Mouse (Mus musculus): ENCODE data around the gene Metrn. TPM values are rescaled to one million over a fixed set of nuclear protein-coding genes. Genes with fewer than 3 reads are reported as not detected.

The Metrn gene
- polyA plus RNA-seq, 1 experiment from 2014 or later, result 43.3 TPM

DNA sequence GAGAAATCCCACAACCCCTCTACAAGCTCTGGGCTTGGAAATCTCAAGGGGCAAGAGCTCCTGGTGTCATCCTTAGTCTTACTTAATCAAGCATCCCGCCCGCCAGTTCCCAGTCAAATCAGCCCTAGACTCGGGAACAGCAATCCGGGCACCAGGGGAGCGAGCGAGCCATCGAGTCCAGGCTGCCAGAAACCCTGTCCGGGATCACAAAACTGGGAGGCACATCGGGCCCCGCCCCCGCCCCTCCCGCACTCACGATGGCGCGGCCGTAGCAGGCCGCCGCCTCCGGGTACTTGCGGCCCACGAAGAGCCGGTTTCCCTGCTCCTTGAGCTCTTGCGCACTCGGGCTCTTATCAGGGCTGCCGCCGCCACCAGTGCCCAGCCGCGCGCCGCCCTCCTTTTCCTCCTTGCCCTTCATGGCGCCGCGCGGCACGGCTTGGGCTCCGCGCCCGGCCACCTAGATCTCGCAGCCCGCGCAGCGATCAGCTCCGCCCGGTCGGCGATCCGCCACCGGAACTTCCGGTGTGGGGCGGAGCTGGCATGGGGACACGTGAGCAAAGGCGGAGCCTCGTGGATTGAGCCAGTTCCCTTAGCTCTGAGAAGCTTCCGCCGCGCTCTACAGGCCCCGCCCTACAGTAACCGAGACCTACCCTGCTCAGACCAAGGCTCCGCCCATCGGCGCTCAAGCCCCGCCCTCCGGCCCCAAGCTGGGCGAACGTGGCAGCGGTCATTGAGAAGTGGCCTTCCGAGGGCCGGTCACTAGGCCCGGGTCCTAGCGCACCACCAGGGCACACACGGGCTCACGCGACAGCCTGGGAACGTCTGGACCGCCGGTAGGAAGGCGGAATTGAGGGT lies 35.7 kb upstream of the Metrn start:
- Histone ChIP-seq H3K9me3 (ENCODE audit: control insufficient read depth, low read length) (no peaks in the 10 kb centered on the region), H3K4me2 (ENCODE audit: low read depth, low read length) (peak overlapping the region; percentile 91), H3K4me3 (ENCODE audit: low read length) (peak overlapping the region; percentile 85), H3K27me3 (ENCODE audit: control insufficient read depth, insufficient read depth, low read depth, low read length) (no peaks in the 10 kb centered on the region), H3K27ac (ENCODE audit: low read length) (peak overlapping the region; percentile 93), H3K36me3 (ENCODE audit: control insufficient read depth, insufficient read depth, low read length) (peaks cover 14% of the 10 kb centered on the region), H3K9ac (ENCODE audit: low read length) (peak overlapping the region; percentile 90), H3K4me1 (replicated peaks; ENCODE audit: control insufficient read depth, insufficient read depth, low read length) (peaks cover 64% of the 10 kb centered on the region)
- ATAC-seq (ENCODE audit: low read depth), result peak; percentile 93
- WGBS, result under 1% methylated on average over 75 of the region's 77 CpGs

DNA sequence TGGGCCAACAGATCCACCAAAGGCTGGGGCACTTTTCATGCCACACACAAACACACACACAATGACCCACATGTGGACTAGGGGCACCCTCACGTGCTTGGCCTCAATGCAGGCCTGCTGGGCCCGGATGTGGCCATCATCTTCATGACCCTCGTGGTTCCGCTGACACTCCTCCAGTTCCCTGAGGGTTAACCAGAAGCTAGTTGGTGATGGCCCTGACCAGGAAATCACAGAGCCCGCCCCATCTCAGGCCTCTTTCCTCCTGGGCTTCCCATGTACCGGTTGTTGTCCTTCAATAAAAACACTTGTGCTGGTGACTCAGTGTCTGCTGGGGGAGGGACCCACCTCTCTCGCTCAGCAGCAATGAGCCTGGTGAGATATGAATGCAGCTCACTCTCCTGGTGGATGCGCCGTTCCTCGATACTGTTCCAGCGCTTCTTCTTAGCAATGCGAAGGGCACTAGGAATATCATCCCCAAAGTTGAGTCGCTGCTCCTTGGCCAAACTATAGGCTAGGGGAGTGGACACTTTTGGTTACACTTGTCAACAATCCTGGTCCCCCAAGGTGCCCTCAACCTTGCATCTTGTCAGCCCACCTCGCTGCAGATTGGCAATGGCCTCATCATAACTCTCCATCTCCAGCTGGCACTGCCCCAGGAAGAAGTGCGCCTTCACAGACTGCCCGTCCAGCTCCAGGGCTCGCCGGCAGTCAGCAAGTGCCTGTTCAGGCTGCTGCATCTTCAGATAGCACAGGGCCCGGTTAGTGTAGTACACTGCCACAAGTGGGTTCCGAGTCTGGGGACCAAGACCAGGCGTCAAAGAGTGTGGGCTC lies 34.7 kb upstream of the Metrn start:
- Histone ChIP-seq H3K36me3 (ENCODE audit: control insufficient read depth, insufficient read depth, low read length) (peaks cover 14% of the 10 kb centered on the region), H3K4me2 (ENCODE audit: low read depth, low read length) (peak overlapping the region; percentile 91), H3K27ac (ENCODE audit: low read length) (peak overlapping the region; percentile 89), H3K9ac (ENCODE audit: low read length) (peak overlapping the region; percentile 90), H3K9me3 (ENCODE audit: control insufficient read depth, low read length) (no peaks in the 10 kb centered on the region), H3K4me3 (ENCODE audit: low read length) (peak overlapping the region; percentile 85), H3K27me3 (ENCODE audit: control insufficient read depth, insufficient read depth, low read depth, low read length) (no peaks in the 10 kb centered on the region), H3K4me1 (replicated peaks; ENCODE audit: control insufficient read depth, insufficient read depth, low read length) (peaks cover 57% of the 10 kb centered on the region)
- ATAC-seq (ENCODE audit: low read depth), result no peak
- 46% methylated on average over 21 of the region's 21 CpGs for WGBS

DNA sequence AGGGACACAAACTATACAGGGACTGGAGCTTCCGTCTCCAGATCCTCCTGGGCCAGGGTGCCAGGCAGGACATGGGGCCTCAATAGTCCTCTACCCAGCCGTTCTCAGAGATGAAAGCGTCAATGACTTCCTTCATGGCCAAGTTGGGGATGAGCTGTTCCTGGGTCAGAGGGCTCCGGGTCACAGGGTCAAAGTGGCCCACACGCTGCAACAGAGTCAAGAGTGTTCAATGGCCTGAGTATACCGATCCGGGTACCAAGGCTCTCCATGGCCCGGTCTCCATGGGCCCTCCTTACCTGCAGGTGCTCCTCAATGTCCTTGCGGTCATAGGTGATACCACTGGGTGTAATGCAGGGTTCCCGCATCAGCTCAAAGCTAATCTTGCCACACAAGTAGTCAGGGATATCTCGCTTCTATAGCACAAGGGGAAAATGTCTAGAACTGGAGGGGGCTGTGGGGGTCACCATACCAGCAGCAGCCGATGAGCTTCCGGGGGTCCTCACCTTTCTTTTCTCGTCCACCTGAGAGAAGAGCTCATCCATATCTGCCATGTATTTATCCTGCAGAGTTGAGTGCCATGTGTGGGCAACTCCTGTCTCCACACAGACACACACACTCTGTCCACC lies 34.0 kb upstream of the Metrn start:
- peaks cover 14% of the 10 kb centered on the region for H3K36me3 ChIP-seq (ENCODE audit: control insufficient read depth, insufficient read depth, low read length)
- peak overlapping the region; percentile 91 for H3K4me2 ChIP-seq (ENCODE audit: low read depth, low read length)

DNA sequence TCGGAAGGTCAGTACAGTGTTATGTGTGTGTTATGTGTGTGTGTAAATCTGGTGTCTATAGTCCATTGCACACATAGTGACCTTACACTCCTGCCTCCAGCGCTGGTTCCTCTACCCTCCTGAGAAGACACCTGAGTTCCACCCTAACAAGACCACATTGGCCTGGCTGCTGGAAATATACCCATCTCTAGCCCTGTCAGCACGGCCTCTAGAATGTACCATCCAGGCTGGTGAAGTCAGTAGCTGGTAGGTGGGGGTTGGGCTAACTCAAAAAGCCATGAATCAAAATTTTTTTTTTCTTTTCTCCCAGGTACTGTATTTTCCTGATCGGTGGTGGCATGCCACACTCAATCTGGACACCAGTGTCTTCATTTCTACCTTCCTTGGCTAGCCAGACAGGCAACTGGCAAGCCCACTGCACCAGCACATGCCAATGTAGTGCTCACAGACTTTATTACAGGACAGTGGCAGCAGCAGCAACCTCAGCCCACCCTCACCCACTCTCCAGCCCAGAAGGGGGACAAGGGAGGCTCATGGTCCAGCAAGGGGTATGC lies 33.3 kb upstream of the Metrn start:
- Histone ChIP-seq H3K36me3 (ENCODE audit: control insufficient read depth, insufficient read depth, low read length) (peaks cover 14% of the 10 kb centered on the region), H3K9ac (ENCODE audit: low read length) (no peak overlapping the region), H3K27ac (ENCODE audit: low read length) (no peak overlapping the region), H3K9me3 (ENCODE audit: control insufficient read depth, low read length) (no peaks in the 10 kb centered on the region), H3K4me2 (ENCODE audit: low read depth, low read length) (no peak overlapping the region), H3K4me3 (ENCODE audit: low read length) (no peak overlapping the region), H3K27me3 (ENCODE audit: control insufficient read depth, insufficient read depth, low read depth, low read length) (no peaks in the 10 kb centered on the region), H3K4me1 (replicated peaks; ENCODE audit: control insufficient read depth, insufficient read depth, low read length) (peaks cover 45% of the 10 kb centered on the region)
- no peak for ATAC-seq (ENCODE audit: low read depth)
- 82% methylated on average over 4 of the region's 4 CpGs for WGBS

More for the DNA sequence above, 34.0 kb upstream of the Metrn start:
- H3K9me3 ChIP-seq (ENCODE audit: control insufficient read depth, low read length), result no peaks in the 10 kb centered on the region
- H3K27me3 ChIP-seq (ENCODE audit: control insufficient read depth, insufficient read depth, low read depth, low read length), result no peaks in the 10 kb centered on the region
- no peak for ATAC-seq (ENCODE audit: low read depth)
- H3K27ac ChIP-seq (ENCODE audit: low read length), result no peak overlapping the region
- peak overlapping the region; percentile 85; the same call in 1 of the 2 replicates for H3K4me3 ChIP-seq (ENCODE audit: low read length)
- no peak overlapping the region for H3K9ac ChIP-seq (ENCODE audit: low read length)
- 81% methylated on average over 14 of the region's 14 CpGs for WGBS
- peaks cover 51% of the 10 kb centered on the region for H3K4me1 ChIP-seq (replicated peaks; ENCODE audit: control insufficient read depth, insufficient read depth, low read length)

DNA sequence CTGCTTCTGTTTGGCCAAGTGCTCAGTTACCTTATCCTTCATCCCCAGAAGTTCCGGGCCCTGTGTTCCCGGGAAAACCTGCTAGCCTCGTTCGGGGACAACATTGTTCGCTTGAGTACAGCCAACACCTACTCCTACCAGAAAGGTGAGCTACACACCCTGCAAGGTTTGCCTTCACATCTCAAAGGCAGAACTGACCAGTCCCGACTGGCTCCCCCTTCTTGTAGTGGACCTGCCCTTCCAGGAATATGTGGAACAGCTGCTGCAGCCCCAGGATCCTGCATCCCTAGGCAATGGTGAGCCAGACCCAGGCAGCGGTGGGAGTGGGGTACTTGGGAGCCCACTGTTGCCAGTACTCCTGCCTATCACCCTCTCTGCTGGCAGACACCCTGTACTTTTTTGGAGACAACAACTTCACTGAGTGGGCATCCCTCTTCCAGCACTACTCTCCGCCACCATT lies 32.7 kb upstream of the Metrn start:
- Histone ChIP-seq H3K36me3 (ENCODE audit: control insufficient read depth, insufficient read depth, low read length) (peaks cover 14% of the 10 kb centered on the region), H3K27me3 (ENCODE audit: control insufficient read depth, insufficient read depth, low read depth, low read length) (no peaks in the 10 kb centered on the region), H3K4me1 (replicated peaks; ENCODE audit: control insufficient read depth, insufficient read depth, low read length) (peaks cover 44% of the 10 kb centered on the region), H3K4me3 (ENCODE audit: low read length) (peak overlapping the region; percentile 72), H3K27ac (ENCODE audit: low read length) (peak overlapping the region; percentile 92), H3K9ac (ENCODE audit: low read length) (peak overlapping the region; percentile 85), H3K4me2 (ENCODE audit: low read depth, low read length) (peak overlapping the region; percentile 84), H3K9me3 (ENCODE audit: control insufficient read depth, low read length) (no peaks in the 10 kb centered on the region)
- WGBS, result 32% methylated on average over 8 of the region's 8 CpGs
- ATAC-seq (ENCODE audit: low read depth), result no peak

DNA sequence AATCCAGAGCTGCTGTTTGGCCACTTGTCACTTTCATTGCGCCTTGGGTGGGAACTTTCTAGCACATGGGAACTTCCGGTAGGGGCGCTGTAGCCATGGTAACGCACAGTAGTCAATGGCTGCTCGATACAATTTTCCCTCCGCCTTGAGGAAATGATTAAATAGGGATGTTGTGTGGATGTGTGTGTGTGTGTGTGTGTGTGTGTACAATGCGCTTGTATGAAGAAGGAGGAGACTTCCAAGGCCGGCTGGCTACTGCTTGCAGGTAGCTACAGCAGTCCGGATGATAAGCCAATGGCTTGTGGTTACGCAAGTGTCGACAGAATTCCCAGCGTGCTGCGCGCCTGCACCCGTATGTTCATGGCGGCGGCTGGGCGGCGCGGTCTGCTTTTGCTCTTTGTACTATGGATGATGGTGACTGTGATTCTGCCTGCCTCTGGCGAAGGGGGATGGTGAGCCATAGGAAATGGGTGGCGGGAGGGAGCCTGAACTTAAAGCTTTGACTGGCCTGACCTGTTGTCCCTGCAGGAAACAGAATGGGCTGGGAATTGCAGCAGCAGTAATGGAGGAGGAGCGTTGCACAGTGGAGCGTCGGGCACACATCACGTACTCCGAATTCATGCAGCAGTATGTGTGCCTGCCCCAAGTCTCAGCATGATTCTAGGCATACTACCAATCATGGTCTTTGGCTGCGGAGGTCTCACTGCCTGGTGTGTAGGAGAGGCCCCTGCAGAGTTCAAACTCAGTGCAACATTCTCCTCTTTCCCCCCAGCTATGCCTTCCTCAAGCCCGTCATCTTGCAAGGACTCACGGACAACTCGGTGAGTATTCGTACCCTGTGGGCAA lies 32.0 kb upstream of the Metrn start, which contains the start of gene Jmjd8:
Jmjd8 (plus strand) TSS at position 156 of the 846 bp plus-strand sequence.
- H3K4me3 ChIP-seq (ENCODE audit: low read length), result peak within 1 kb of the TSS; percentile 72
- H3K27me3 ChIP-seq (ENCODE audit: control insufficient read depth, insufficient read depth, low read depth, low read length), result no peaks in the 10 kb centered on the region
- H3K9ac ChIP-seq (ENCODE audit: low read length), result peak within 1 kb of the TSS; percentile 85
- H3K4me2 ChIP-seq (ENCODE audit: low read depth, low read length), result peak within 1 kb of the TSS; percentile 84
- peak; percentile 23 for ATAC-seq (ENCODE audit: low read depth)
- peaks cover 14% of the 10 kb centered on the region for H3K36me3 ChIP-seq (ENCODE audit: control insufficient read depth, insufficient read depth, low read length)
- peak within 1 kb of the TSS; percentile 92 for H3K27ac ChIP-seq (ENCODE audit: low read length)
- H3K4me1 ChIP-seq (replicated peaks; ENCODE audit: control insufficient read depth, insufficient read depth, low read length), result peaks cover 44% of the 10 kb centered on the region
- H3K9me3 ChIP-seq (ENCODE audit: control insufficient read depth, low read length), result no peaks in the 10 kb centered on the region
- 0% methylated on average over 32 of the region's 32 CpGs for WGBS

DNA sequence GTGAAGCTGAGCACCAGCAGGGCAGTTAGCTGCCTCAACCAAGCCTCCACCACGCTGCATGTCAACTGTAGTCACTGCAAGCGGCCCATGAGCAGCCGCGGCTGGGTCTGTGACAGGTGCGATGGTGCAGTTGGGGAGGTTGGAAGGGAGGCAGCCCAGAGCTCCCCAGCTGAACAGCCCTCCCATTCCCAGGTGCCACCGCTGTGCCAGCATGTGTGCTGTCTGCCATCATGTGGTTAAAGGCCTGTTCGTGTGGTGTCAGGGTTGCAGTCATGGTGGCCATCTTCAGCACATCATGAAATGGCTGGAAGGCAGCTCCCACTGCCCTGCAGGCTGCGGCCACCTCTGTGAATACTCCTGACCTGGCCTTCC lies 31.3 kb upstream of the Metrn start:
- 82% methylated on average over 8 of the region's 8 CpGs for WGBS
- Histone ChIP-seq H3K4me3 (ENCODE audit: low read length) (peak overlapping the region; percentile 72), H3K4me2 (ENCODE audit: low read depth, low read length) (peak overlapping the region; percentile 84), H3K4me1 (replicated peaks; ENCODE audit: control insufficient read depth, insufficient read depth, low read length) (peaks cover 46% of the 10 kb centered on the region), H3K9me3 (ENCODE audit: control insufficient read depth, low read length) (no peaks in the 10 kb centered on the region), H3K27me3 (ENCODE audit: control insufficient read depth, insufficient read depth, low read depth, low read length) (no peaks in the 10 kb centered on the region), H3K9ac (ENCODE audit: low read length) (peak overlapping the region; percentile 85), H3K36me3 (ENCODE audit: control insufficient read depth, insufficient read depth, low read length) (peaks cover 14% of the 10 kb centered on the region), H3K27ac (ENCODE audit: low read length) (peak overlapping the region; percentile 92; the same call in 1 of the 2 replicates)
- no peak for ATAC-seq (ENCODE audit: low read depth)

DNA sequence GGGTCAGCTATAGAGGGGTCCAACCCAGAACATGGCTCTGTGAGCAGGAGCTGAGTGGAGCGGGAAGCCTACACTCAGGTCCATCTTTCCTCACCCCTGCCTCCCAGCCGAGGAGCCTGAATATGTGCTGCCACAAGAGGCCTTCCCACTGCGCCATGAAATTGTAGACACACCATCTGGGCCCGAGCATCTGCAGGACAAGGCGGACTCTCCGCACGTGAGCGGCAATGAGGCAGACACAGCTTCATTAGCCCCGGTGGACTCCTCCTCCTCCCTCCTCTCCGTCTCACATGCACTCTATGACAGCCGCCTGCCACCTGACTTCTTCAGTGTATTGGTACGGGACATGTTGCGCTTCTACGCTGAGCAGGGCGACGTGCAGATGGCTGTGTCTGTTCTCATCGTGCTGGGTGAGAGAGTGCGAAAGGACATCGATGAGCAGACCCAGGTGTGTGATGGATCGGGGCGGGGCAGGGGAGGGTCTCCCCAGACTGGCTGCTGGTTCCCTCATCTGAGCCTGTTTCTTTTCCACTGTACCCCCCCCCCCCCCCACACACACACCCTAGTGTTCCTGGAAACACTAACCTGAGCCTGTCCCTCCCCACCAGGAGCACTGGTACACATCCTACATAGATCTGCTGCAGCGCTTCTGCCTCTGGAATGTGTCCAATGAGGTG lies 30.7 kb upstream of the Metrn start:
- H3K4me2 ChIP-seq (ENCODE audit: low read depth, low read length), result no peak overlapping the region
- H3K36me3 ChIP-seq (ENCODE audit: control insufficient read depth, insufficient read depth, low read length), result peaks cover 14% of the 10 kb centered on the region
- 89% methylated on average over 22 of the region's 22 CpGs for WGBS
- H3K27ac ChIP-seq (ENCODE audit: low read length), result no peak overlapping the region
- H3K4me1 ChIP-seq (replicated peaks; ENCODE audit: control insufficient read depth, insufficient read depth, low read length), result peaks cover 46% of the 10 kb centered on the region
- no peaks in the 10 kb centered on the region for H3K27me3 ChIP-seq (ENCODE audit: control insufficient read depth, insufficient read depth, low read depth, low read length)
- H3K9ac ChIP-seq (ENCODE audit: low read length), result no peak overlapping the region
- H3K4me3 ChIP-seq (ENCODE audit: low read length), result no peak overlapping the region
- ATAC-seq (ENCODE audit: low read depth), result no peak
- H3K9me3 ChIP-seq (ENCODE audit: control insufficient read depth, low read length), result no peaks in the 10 kb centered on the region
